Mouse (Mus musculus) ovary, postnatal 14 days (tissue): ENCODE measurements around the gene Olfr890.
"Not testable (repeated sequence)": the region's sequence is repeated elsewhere in the genome, so short reads cannot be mapped to it uniquely, and the experiment has no call there.

Experiments used
- DNase-seq: peaks from one replicate; pipeline ENCODE4 v3.0.0; 2022; ENCODE audit warnings: low spot score

Gene Olfr890

GRCm38 (mm10) chr9:38142217-38142616 lies at the start of gene Olfr890:
TSS of gene Olfr890 (plus strand) at chr9:38142517.
- no peak for DNase-seq

DNA sequence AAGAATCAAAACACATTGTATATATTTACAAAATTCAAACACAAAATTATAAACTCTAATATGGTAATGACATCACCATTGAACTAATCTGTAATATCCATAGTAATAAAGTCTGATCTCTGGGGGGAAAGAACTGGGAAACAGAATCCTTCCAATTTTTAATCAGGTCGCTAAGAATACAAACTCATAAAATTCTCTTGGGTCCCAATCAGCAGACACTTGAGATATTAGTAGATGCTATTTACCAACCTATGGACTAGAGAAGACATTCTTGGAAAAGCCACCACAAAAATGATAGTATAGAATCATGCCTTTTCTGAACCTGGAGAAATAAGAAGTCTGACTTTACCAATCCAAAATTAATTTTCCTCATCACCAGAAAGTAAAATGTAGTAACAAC lies 34.5 kb upstream of the Olfr890 start, which contains the start of gene Olfr888:
Olfr888 (plus strand) TSS at position 301 of the 400 bp plus-strand sequence.
- DNase-seq = no peak

DNA sequence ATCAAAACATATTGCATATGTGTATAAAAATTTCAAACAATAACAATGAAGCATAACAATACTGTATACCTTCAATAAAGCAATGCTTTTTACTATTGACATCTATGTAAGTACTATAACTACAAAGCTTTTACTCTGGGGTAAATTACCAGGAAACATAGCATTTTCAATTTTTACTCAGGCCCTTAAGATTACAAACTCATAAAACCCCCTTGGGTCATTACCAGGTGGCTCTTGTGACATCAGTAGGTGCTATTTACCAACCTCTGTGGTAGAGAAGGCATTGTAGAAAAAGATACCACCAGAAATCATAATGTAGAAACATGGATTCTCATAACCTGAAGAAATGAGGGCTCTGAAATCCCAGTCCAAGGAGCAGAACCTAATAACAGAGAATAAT lies 27.4 kb upstream of the Olfr890 start, which contains the start of gene Olfr889:
Olfr889 (plus strand) TSS at position 301 of the 400 bp plus-strand sequence.
- DNase-seq = no peak

DNA sequence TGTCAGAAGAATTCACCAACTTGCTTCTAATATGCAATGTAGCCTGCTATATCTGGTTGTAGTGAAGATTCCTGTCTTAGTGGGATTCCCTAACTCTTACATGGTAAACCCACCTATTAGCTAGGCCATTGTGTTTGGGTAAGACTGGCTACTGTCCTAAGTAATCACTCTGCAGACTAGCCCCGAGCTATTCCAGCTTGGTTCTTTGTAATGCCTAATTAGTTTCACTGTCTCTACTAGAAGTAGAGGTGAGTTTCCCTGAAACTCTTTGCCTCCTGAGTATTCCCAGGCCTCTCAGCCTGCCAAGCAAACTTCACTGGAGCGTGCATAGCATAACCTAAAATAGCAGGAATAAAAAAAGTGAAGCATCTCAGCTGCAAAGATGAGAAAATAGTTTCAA lies 26.0 kb downstream of the Olfr890 start:
- not testable (repeated sequence) for DNase-seq

DNA sequence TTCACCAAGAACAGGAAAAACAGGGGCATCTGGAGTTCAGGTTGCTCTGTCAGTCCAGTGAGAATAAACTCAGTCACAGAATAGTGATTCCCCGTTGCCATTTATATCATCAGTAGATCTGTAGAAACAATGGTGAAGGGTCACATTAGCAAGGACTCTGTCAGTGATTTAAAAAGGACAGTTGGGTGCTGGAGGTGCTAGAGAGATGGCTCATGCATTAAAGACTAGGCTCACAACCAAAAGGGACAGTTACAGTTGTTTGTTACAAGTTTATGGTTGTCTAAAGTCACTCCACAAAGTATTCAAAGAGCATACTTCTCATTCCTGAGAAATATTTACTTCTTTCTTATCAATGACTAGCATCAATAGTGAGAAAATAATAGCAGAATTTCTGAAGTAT lies 38.4 kb downstream of the Olfr890 start, which contains the start of gene Olfr891:
Olfr891 (minus strand) TSS at position 101 of the 400 bp plus-strand sequence.
- DNase-seq = no peak
